Mouse (Mus musculus) lung, postnatal 0 days (tissue): Measurements from ENCODE around the gene 1700037H04Rik. TPM values are rescaled to one million over a fixed set of nuclear protein-coding genes. Genes with fewer than 3 reads are reported as not detected.

Source experiments
- ATAC-seq: fragments of 200-750 bp; cut with Nextera tagmentation; 2 replicates; pipeline ENCODE4 v1.8.0; 2017; ENCODE audit warnings: moderate library complexity
- DNase-seq: peaks from one replicate; pipeline ENCODE4 v3.0.0-alpha.2; 2016; ENCODE audit warnings: low spot score
- H3K27ac ChIP-seq: fragments of 300-500 bp; sonication (generic); 2 replicates; pipeline ENCODE4 v1.5.1; 2014; ENCODE audit warnings: antibody characterized with exemption, mild to moderate bottlenecking, low read length, mixed read lengths
- H3K27me3 ChIP-seq: fragments of 300-500 bp; sonication (generic); replicated peaks from 2 replicates; pipeline ENCODE4 v1.6.1; 2014; ENCODE audit warnings: low read length, mixed read lengths; ENCODE audit not compliant: insufficient read depth
- H3K36me3 ChIP-seq: fragments of 300-500 bp; sonication (generic); 2 replicates; pipeline ENCODE4 v1.6.1; 2014; ENCODE audit warnings: low read length, mixed read lengths; ENCODE audit not compliant: insufficient read depth
- H3K4me1 ChIP-seq: fragments of 300-500 bp; sonication (generic); 2 replicates; pipeline ENCODE4 v1.6.1; 2014; ENCODE audit warnings: antibody characterized with exemption, low read depth, low read length, mixed read lengths; ENCODE audit not compliant: insufficient read depth
- H3K4me2 ChIP-seq: fragments of 300-500 bp; sonication (generic); replicated peaks from 2 replicates; pipeline ENCODE4 v1.6.1; 2014; ENCODE audit warnings: low read depth, mild to moderate bottlenecking, low read length, moderate library complexity, mixed read lengths
- H3K4me3 ChIP-seq: fragments of 300-500 bp; sonication (generic); 2 replicates; pipeline ENCODE4 v1.5.1; 2014; ENCODE audit warnings: low read depth, low read length
- H3K9ac ChIP-seq: fragments of 300-500 bp; sonication (generic); replicated peaks from 2 replicates; pipeline ENCODE4 v1.6.1; 2014; ENCODE audit warnings: low read depth, mild to moderate bottlenecking
- H3K9me3 ChIP-seq: fragments of 300-500 bp; sonication (generic); 2 replicates; pipeline ENCODE4 v1.6.1; 2016; ENCODE audit warnings: low read length, mixed read lengths
- CTCF ChIP-seq: IDR thresholded peaks from 2 replicates; pipeline ENCODE4 v1.5.1; 2016; ENCODE audit warnings: antibody characterized with exemption, mild to moderate bottlenecking
- EP300 ChIP-seq: IDR thresholded peaks from 2 replicates; pipeline ENCODE4 v1.6.1; 2016; ENCODE audit warnings: antibody characterized with exemption, mild to moderate bottlenecking, control low read depth
- WGBS: fragments of 180-500 bp; shearing (Covaris S2); extraction: QIAGEN DNeasy Blood & Tissue Kit; methylation state at CpG from one replicate; pipeline ENCODE4 v1.1.7; 2014; 5-methylcytosine and 5-hydroxymethylcytosine counted together
- polyA plus RNA-seq: library from polyadenylated mRNA; unstranded; fragments of >200 nt; fragmentation: Nextera tagmentation; extraction: Ambion mirVana; gene quantifications from 2 replicates; pipeline ENCODE4 v1.2.1, GENCODE M21; 2015

The 1700037H04Rik gene
- polyA plus RNA-seq, 1 experiment from 2014 or later: 28.3 TPM

GRCm38 (mm10) chr2:131190344-131191004, 30.6 kb upstream of the 1700037H04Rik start:
- 40% methylated on average over 10 of the region's 10 CpGs for WGBS
- TF ChIP-seq EP300 (no peak), CTCF (no peak)
- ATAC-seq: peak; percentile 19
- no peak overlapping the region for H3K4me3 ChIP-seq
- peaks cover 22% of the 10 kb centered on the region for H3K4me1 ChIP-seq
- peak overlapping the region; percentile 76 for H3K27ac ChIP-seq
- H3K36me3 ChIP-seq: peaks cover 8% of the 10 kb centered on the region; the same call in 1 of the 2 replicates
- 0 out of 2 replicates have a peak overlapping the region, but pooled peaks have one; percentile 17 for H3K4me2 ChIP-seq
- H3K9me3 ChIP-seq: no peaks in the 10 kb centered on the region
- H3K27me3 ChIP-seq: no peaks in the 10 kb centered on the region
- DNase-seq: peak; percentile 46
- H3K9ac ChIP-seq: no peak overlapping the region

- Histone ChIP-seq H3K4me2 (0 out of 2 replicates have a peak overlapping the region, but pooled peaks have one; percentile 3), H3K27ac (peak overlapping the region; percentile 76), H3K9me3 (no peaks in the 10 kb centered on the region), H3K36me3 (peaks cover 8% of the 10 kb centered on the region; the same call in 1 of the 2 replicates), H3K27me3 (no peaks in the 10 kb centered on the region), H3K9ac (no peak overlapping the region), H3K4me3 (no peak overlapping the region), H3K4me1 (peaks cover 22% of the 10 kb centered on the region)
- ATAC-seq (peak; percentile 26), DNase-seq (peak; percentile 48)
- WGBS: 32% methylated on average over 5 of the region's 5 CpGs
- no peak for TF ChIP-seq CTCF
- peak; percentile 49; the same call in 1 of the 2 replicates for TF ChIP-seq EP300
Measured at GRCm38 (mm10) chr2:131189521-131190309, 29.8 kb upstream of the 1700037H04Rik start.

GRCm38 (mm10) chr2:131188311-131188710, 28.4 kb upstream of the 1700037H04Rik start:
- Histone ChIP-seq H3K4me2 (peak overlapping the region; percentile 83; the same call in 1 of the 2 replicates), H3K9me3 (no peaks in the 10 kb centered on the region), H3K9ac (no peak overlapping the region), H3K36me3 (peaks cover 6% of the 10 kb centered on the region; the same call in 1 of the 2 replicates), H3K4me3 (no peak overlapping the region), H3K4me1 (peaks cover 22% of the 10 kb centered on the region), H3K27ac (no peak overlapping the region; the same call in 1 of the 2 replicates), H3K27me3 (no peaks in the 10 kb centered on the region)
- WGBS: 87% methylated on average over 5 of the region's 5 CpGs
- DNase-seq (no peak), ATAC-seq (no peak)
- TF ChIP-seq EP300 (no peak), CTCF (peak; percentile 13; the same call in 1 of the 2 replicates)

- peak overlapping the region; percentile 53; the same call in 1 of the 2 replicates for H3K9ac ChIP-seq
- 28% methylated on average over 3 of the region's 3 CpGs for WGBS
- no peaks in the 10 kb centered on the region for H3K27me3 ChIP-seq
- H3K4me2 ChIP-seq: peak overlapping the region; percentile 83
- no peaks in the 10 kb centered on the region for H3K9me3 ChIP-seq
- peaks cover 3% of the 10 kb centered on the region; the same call in 1 of the 2 replicates for H3K36me3 ChIP-seq
- no peak for TF ChIP-seq EP300
- no peak for TF ChIP-seq CTCF
- peak overlapping the region; percentile 62 for H3K4me3 ChIP-seq
- peak overlapping the region; percentile 52; the same call in 1 of the 2 replicates for H3K27ac ChIP-seq
- ATAC-seq (no peak), DNase-seq (no peak)
- peaks cover 22% of the 10 kb centered on the region for H3K4me1 ChIP-seq
Measured at GRCm38 (mm10) chr2:131187602-131187922, 27.7 kb upstream of the 1700037H04Rik start.

- Histone ChIP-seq H3K36me3 (peaks cover 3% of the 10 kb centered on the region; the same call in 1 of the 2 replicates), H3K9ac (peak within 1 kb of the TSS; percentile 53), H3K9me3 (no peaks in the 10 kb centered on the region), H3K4me1 (peaks cover 22% of the 10 kb centered on the region), H3K27ac (peak within 1 kb of the TSS; percentile 52), H3K4me3 (peak within 1 kb of the TSS; percentile 62), H3K27me3 (no peaks in the 10 kb centered on the region), H3K4me2 (peak within 1 kb of the TSS; percentile 83)
- peak; percentile 89 for DNase-seq
- peak; percentile 91 for ATAC-seq
- TF ChIP-seq EP300 (no peak), CTCF (peak; percentile 38)
- 2% methylated on average over 37 of the region's 43 CpGs for WGBS
Measured at GRCm38 (mm10) chr2:131186771-131187601, 27.1 kb upstream of the 1700037H04Rik start, which contains the start of the genes Cdc25b and Spef1. Gene Cdc25b, plus strand, starts transcription at chr2:131186949. Gene Spef1, minus strand, starts transcription at chr2:131187282.
